Mouse (Mus musculus): ENCODE data around the gene Thumpd1.
"Not testable (repeated sequence)": the region's sequence is repeated elsewhere in the genome, so short reads cannot be mapped to it uniquely, and the experiment has no call there.

Gene Thumpd1

GRCm38 (mm10) chr7:119720253-119720946 is at the start of gene Thumpd1:
Gene Thumpd1, minus strand, starts transcription at chr7:119720798.
- DNase-seq (ENCODE audit: low spot score in 2 of 2), result peak; percentile 84 to 91

GRCm38 (mm10) chr7:119769895-119770294 is 49.3 kb upstream of the Thumpd1 start:
- DNase-seq (ENCODE audit: low spot score in 2 of 2), result no peak

- DNase-seq (ENCODE audit: low spot score in 2 of 2), result no peak
Measured at GRCm38 (mm10) chr7:119766996-119767395, 46.4 kb upstream of the Thumpd1 start.

GRCm38 (mm10) chr7:119764377-119764776 is 43.8 kb upstream of the Thumpd1 start:
- no peak for DNase-seq (ENCODE audit: low spot score in 2 of 2)

GRCm38 (mm10) chr7:119762166-119762697 is 41.6 kb upstream of the Thumpd1 start:
- DNase-seq (ENCODE audit: low spot score in 2 of 2), result no peak

- DNase-seq (ENCODE audit: low spot score in 2 of 2), result no peak
Measured at GRCm38 (mm10) chr7:119760527-119760951, 39.9 kb upstream of the Thumpd1 start, which contains the start of gene Acsm3. Gene Acsm3, plus strand, starts transcription at chr7:119760923.

GRCm38 (mm10) chr7:119753696-119754095 is 33.1 kb upstream of the Thumpd1 start:
- DNase-seq (ENCODE audit: low spot score in 2 of 2), result no peak

- no peak for DNase-seq (ENCODE audit: low spot score in 2 of 2)
Measured at GRCm38 (mm10) chr7:119749942-119750341, 29.3 kb upstream of the Thumpd1 start.

- no peak for DNase-seq (ENCODE audit: low spot score in 2 of 2)
Measured at GRCm38 (mm10) chr7:119748761-119749160, 28.2 kb upstream of the Thumpd1 start.

GRCm38 (mm10) chr7:119745869-119746268 is 25.3 kb upstream of the Thumpd1 start:
- DNase-seq (ENCODE audit: low spot score in 2 of 2), result no peak

GRCm38 (mm10) chr7:119744321-119744720 is 23.7 kb upstream of the Thumpd1 start:
- no peak for DNase-seq (ENCODE audit: low spot score in 2 of 2)

GRCm38 (mm10) chr7:119739798-119740468 is 19.3 kb upstream of the Thumpd1 start:
- not testable (repeated sequence) for DNase-seq (ENCODE audit: low spot score in 2 of 2)

GRCm38 (mm10) chr7:119738877-119739276 is 18.3 kb upstream of the Thumpd1 start:
- DNase-seq (ENCODE audit: low spot score in 2 of 2), result no peak

GRCm38 (mm10) chr7:119731262-119731661 is 10.7 kb upstream of the Thumpd1 start:
- DNase-seq (ENCODE audit: low spot score in 2 of 2), result not testable (repeated sequence)

- no peak for DNase-seq (ENCODE audit: low spot score in 2 of 2)
Measured at GRCm38 (mm10) chr7:119727621-119728020, 7.0 kb upstream of the Thumpd1 start.

GRCm38 (mm10) chr7:119720947-119721310 is 331 bp upstream of the Thumpd1 start:
- DNase-seq (ENCODE audit: low spot score in 2 of 2), result no peak

- no peak for DNase-seq (ENCODE audit: low spot score in 2 of 2)
Measured at GRCm38 (mm10) chr7:119714111-119714510, 6.5 kb downstream of the Thumpd1 start.

GRCm38 (mm10) chr7:119694926-119695325 is 25.7 kb downstream of the Thumpd1 start:
- DNase-seq (ENCODE audit: low spot score in 2 of 2), result no peak

- no peak for DNase-seq (ENCODE audit: low spot score in 2 of 2)
Measured at GRCm38 (mm10) chr7:119692302-119692701, 28.3 kb downstream of the Thumpd1 start.

- DNase-seq (ENCODE audit: low spot score in 2 of 2), result no peak
Measured at GRCm38 (mm10) chr7:119689726-119690125, 30.9 kb downstream of the Thumpd1 start, which contains the start of gene Acsm4. Gene Acsm4, plus strand, starts transcription at chr7:119690026.

- no peak for DNase-seq (ENCODE audit: low spot score in 2 of 2)
Measured at GRCm38 (mm10) chr7:119682699-119683098, 37.9 kb downstream of the Thumpd1 start.

- DNase-seq (ENCODE audit: low spot score in 2 of 2), result no peak
Measured at GRCm38 (mm10) chr7:119680107-119680506, 40.5 kb downstream of the Thumpd1 start.

- peak in 1 of 2 experiments; percentile 5 for DNase-seq (ENCODE audit: low spot score in 2 of 2)
Measured at GRCm38 (mm10) chr7:119673465-119673864, 47.1 kb downstream of the Thumpd1 start.

Measured in urinary bladder, adult 18-20 months (tissue).